Mouse (Mus musculus) neutrophil, adult 5-6 weeks (primary cell): Measurements from ENCODE around the gene 4933425L06Rik. TPM values are rescaled to one million over a fixed set of nuclear protein-coding genes. Genes with fewer than 3 reads are reported as not detected.

Experiments
- ATAC-seq: fragments of 151-379, 151-347 bp; 2 replicates; pipeline ENCODE4 v1.8.0; 2017; ENCODE audit warnings: mild to moderate bottlenecking, moderate TSS enrichment; ENCODE audit not compliant: insufficient number of reproducible peaks, poor library complexity, low FRiP score, severe bottlenecking; ENCODE audit errors: extremely low read depth
- total RNA-seq: library from RNA; stranded (forward); fragments of 200-1000 nt; gene quantifications from 2 replicates; pipeline ENCODE4 v1.2.3, GENCODE M21; 2017

4933425L06Rik gene
- total RNA-seq, 1 experiment from 2014 or later = not detected

GRCm38 (mm10) chr13:105130080-105130479, 48.2 kb downstream of the 4933425L06Rik start:
- ATAC-seq = no peak

DNA sequence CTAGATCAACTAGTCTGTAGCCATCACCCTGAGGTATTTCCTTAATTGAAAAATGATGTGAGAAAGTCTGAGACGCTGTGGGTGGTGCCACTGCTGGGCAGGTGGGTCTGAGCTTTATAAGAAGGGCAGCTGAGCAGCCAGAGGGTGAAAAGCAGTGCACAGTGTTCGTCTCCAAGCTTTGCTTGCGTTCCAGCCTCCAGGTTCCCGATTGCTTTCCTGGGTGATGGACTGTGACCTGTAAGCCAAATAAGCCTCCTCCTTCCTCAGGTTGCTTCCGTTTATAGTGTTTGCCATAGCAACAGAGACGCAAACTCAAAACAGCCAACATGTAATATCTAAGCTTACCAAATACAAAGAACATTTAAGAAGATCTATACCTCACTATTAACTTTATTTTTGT, 50.4 kb downstream of the 4933425L06Rik start:
- ATAC-seq = no peak

DNA sequence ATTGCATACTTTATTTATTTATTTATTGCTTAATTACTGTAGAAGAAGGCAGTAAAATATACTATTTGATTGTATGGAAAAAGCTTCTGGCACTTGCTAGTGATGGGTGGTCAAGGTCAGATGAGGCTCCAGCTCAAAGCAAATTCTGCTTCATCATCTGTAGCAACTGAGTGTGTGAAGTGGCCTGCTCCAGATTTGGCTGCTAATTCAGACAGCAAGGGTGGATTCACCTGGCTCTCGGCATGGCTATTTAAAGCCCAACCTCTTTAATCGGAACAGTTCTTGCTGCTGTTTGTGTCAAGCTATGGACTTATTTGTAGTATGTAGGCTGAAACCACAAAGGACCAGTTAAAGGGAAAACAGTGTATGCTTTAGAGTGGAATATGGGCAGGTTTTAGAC, 50.9 kb downstream of the 4933425L06Rik start:
- no peak for ATAC-seq

- ATAC-seq = no peak
These were observed 52.5 kb downstream of the 4933425L06Rik start for GRCm38 (mm10) chr13:105134397-105134796.

GRCm38 (mm10) chr13:105139881-105140280, 58.0 kb downstream of the 4933425L06Rik start:
- ATAC-seq = no peak

DNA sequence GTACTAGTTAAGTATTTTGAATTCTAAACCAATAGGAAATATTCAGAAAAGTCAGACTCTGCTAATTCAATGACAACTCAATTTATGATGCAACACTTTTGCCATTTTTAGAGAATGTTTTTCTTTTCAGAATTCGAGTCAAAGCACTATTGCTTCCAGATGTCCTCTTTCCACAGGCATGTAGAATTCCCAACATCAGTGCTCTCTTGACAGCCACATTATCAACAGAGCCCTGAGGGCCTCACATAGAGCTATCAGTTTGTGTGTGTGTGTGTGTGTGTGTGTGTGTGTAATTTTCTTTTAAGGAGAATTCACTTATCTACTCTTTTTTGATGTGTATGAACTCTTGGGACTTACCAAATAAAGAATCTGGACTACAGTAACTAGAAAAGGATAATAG, 64.9 kb downstream of the 4933425L06Rik start:
- no peak for ATAC-seq

DNA sequence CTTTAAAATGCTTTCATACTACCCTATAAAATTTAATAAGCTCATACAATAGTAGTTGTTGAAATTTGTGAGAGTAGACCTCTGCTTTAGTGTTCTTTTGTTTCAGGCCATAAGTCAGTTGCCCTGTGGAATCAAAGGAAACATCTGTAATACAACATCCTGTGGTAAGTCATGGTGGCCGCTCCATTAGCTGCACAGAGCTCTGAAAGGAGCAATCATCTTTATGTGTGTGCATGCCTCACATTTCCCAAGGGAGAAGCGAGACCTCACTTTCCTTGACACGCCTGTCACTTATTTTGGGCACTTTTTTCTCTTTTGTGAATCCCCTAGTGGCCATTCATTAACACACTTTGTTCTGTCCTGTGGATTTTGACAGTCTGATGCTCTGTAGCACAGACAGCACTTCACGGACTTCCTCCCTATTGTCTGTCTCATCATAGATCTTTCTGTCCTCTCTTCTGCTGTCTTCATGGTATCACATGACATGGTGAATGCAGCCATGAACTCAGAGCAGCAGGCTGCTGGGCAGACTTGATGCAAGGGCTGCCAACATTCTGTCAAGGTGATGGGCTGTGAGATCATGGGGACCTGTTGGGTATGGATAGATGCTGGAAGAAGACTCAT, 66.0 kb downstream of the 4933425L06Rik start:
- no peak for ATAC-seq

- ATAC-seq = no peak
These were observed 68.1 kb downstream of the 4933425L06Rik start for GRCm38 (mm10) chr13:105150006-105150405.

DNA sequence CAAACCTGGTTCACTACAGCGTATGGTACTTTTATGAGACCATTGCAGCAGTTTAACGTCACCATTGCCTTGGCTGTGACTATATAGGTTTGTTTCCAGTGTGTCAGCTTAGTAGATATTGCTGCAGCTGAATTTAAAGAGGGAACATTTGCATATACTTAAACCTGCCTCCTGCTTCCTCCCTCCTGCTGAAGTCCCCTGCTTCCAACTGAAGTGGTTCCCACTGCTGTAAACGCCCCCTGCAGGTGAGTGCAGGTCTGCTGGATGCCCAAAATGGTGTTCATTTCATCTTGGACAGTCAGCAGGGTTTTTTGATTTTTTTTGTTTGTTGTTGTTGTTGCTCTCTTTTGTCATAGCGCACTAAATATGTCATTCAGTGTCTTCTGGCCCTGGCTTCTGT, 72.0 kb downstream of the 4933425L06Rik start:
- ATAC-seq = no peak

GRCm38 (mm10) chr13:105165441-105165840, 83.5 kb downstream of the 4933425L06Rik start:
- ATAC-seq = no peak

Other genes starting within 250 kb of the 4933425L06Rik start
- gene Shisal2b, start 218.2 kb upstream of the 4933425L06Rik start, total RNA-seq = 1.7 TPM in 1 of 2 replicates, not detected in the other
- under 0.01 TPM in 1 of 2 replicates, not detected in the other for gene Rgs7bp, start 27.2 kb upstream of the 4933425L06Rik start, total RNA-seq
- gene Rnf180, start 212.7 kb downstream of the 4933425L06Rik start, total RNA-seq = 1.2 TPM in 1 of 2 replicates, not detected in the other